Mouse (Mus musculus): ENCODE results near the gene Lingo3. TPM values are rescaled to one million over a fixed set of nuclear protein-coding genes. Genes with fewer than 3 reads are reported as not detected.

The Lingo3 gene
- polyA plus RNA-seq, 1 experiment = 0.06 TPM

DNA sequence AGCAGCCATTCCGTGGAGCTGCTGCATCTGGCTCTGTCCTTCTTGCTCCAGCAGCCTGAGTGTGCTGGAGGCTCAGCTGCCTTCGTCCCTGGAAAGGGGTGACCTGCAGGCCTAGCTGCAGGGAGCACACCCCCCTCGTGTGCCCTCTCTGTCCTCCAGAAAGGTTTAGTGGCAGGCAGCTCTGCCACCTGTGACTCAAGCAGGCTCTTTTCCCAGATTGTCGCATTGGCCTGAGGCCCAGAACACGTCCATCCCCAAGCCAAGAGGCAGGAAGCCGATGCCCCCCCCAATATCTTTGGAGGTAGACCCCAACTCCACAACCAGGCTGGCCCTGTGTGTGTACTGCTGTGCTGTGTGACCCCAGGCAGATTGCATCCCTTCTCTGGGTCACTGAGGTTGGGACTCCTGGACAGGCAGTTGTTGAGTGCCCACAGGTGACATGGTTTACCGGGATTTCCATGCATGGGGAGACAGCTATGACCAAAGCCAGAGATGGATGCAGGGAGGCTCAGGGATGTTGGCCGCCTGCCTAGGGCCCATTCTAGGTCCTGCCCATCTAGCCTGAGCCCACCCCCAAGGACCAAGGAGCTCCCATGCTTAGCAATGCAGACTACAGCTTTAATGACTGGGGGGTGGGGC, 1.3 kb upstream of the Lingo3 start:
- Histone ChIP-seq H3K4me3 (ENCODE audit: low read depth, low read length) (no peak overlapping the region), H3K27ac (ENCODE audit: insufficient read depth, low read depth, low read length) (no peak overlapping the region), H3K4me1 (ENCODE audit: control insufficient read depth, insufficient read depth, insufficient read length, low read length) (peaks cover 4% of the 10 kb centered on the region), H3K36me3 (ENCODE audit: control insufficient read depth, insufficient read depth, low read length) (no peaks in the 10 kb centered on the region), H3K27me3 (ENCODE audit: control insufficient read depth, insufficient read depth, low read length) (peaks cover 21% of the 10 kb centered on the region)
- WGBS = 73% methylated on average over 8 of the region's 8 CpGs
- no peak for TF ChIP-seq POLR2A (IDR thresholded peaks at IDR 0.05; ENCODE audit: low read depth, low read length)

GRCm38 (mm10) chr10:80843087-80843930, 530 bp downstream of the Lingo3 start:
- no peaks in the 10 kb centered on the region for H3K36me3 ChIP-seq (ENCODE audit: control insufficient read depth, insufficient read depth, low read length)
- TF ChIP-seq CTCF (IDR thresholded peaks at IDR 0.05; ENCODE audit: extremely low read depth, insufficient read length, insufficient replicate concordance, low read depth, low read length) (no peak), POLR2A (IDR thresholded peaks at IDR 0.05; ENCODE audit: low read depth, low read length) (no peak)
- peaks cover 4% of the 10 kb centered on the region for H3K4me1 ChIP-seq (ENCODE audit: control insufficient read depth, insufficient read depth, insufficient read length, low read length)
- no peak overlapping the region for H3K27ac ChIP-seq (ENCODE audit: insufficient read depth, low read depth, low read length)
- H3K27me3 ChIP-seq (ENCODE audit: control insufficient read depth, insufficient read depth, low read length) = peaks cover 21% of the 10 kb centered on the region
- 17% methylated on average over 32 of the region's 32 CpGs for WGBS
- peak overlapping the region; percentile 39 for H3K4me3 ChIP-seq (ENCODE audit: low read depth, low read length)

GRCm38 (mm10) chr10:80842334-80842733, 1.5 kb downstream of the Lingo3 start:
- TF ChIP-seq POLR2A (IDR thresholded peaks at IDR 0.05; ENCODE audit: low read depth, low read length) = no peak
- no peak for TF ChIP-seq CTCF (IDR thresholded peaks at IDR 0.05; ENCODE audit: extremely low read depth, insufficient read length, insufficient replicate concordance, low read depth, low read length)
- Histone ChIP-seq H3K27ac (ENCODE audit: insufficient read depth, low read depth, low read length) (no peak overlapping the region), H3K4me3 (ENCODE audit: low read depth, low read length) (no peak overlapping the region), H3K4me1 (ENCODE audit: control insufficient read depth, insufficient read depth, insufficient read length, low read length) (peaks cover 4% of the 10 kb centered on the region), H3K36me3 (ENCODE audit: control insufficient read depth, insufficient read depth, low read length) (no peaks in the 10 kb centered on the region), H3K27me3 (ENCODE audit: control insufficient read depth, insufficient read depth, low read length) (peaks cover 21% of the 10 kb centered on the region)
- WGBS = 79% methylated on average over 15 of the region's 15 CpGs

DNA sequence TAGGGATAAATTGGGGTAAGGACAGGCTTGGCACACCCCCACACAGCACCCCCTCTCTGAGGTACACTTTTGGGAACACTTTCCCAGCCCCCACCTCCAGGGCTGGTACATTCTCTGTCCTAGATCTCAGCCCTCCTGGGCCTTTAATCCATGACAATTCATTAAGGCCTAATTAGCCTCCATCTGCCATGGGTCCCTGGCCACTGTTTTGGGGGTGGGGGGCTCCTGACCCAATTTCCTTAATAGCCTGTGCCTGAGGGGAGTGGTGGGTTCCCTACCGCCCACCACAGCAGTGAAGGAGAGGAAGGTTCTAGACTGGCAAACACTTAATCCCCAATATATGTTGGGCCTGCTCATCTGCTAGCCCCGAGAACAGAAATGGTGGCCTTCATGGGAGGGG, 2.2 kb downstream of the Lingo3 start:
- TF ChIP-seq CTCF (IDR thresholded peaks at IDR 0.05; ENCODE audit: extremely low read depth, insufficient read length, insufficient replicate concordance, low read depth, low read length) = no peak
- TF ChIP-seq POLR2A (IDR thresholded peaks at IDR 0.05; ENCODE audit: low read depth, low read length) = no peak
- Histone ChIP-seq H3K27me3 (ENCODE audit: control insufficient read depth, insufficient read depth, low read length) (peaks cover 21% of the 10 kb centered on the region), H3K27ac (ENCODE audit: insufficient read depth, low read depth, low read length) (no peak overlapping the region), H3K4me3 (ENCODE audit: low read depth, low read length) (no peak overlapping the region), H3K36me3 (ENCODE audit: control insufficient read depth, insufficient read depth, low read length) (no peaks in the 10 kb centered on the region), H3K4me1 (ENCODE audit: control insufficient read depth, insufficient read depth, insufficient read length, low read length) (peaks cover 4% of the 10 kb centered on the region)
- 82% methylated on average over 2 of the region's 2 CpGs for WGBS

DNA sequence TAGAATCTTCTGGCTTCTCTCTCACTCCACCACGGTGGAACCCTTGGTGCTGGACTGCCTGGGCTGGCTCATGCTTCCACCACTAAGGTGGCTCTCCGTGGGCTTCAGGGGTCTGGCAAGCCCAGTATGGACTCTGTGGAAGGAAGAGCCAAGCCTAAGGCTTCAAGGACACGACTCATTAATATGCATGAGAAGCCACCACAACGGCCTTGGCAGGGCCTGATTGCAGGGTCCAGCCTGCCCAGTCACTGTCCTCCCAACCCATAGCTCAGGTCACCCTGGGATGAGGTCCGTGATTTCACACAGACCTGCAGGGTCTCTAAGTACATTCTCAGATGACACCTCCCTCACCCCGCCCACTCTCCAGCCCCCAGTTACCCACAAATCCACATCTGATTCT, 4.0 kb downstream of the Lingo3 start:
- Histone ChIP-seq H3K4me3 (ENCODE audit: low read depth, low read length) (no peak overlapping the region), H3K36me3 (ENCODE audit: control insufficient read depth, insufficient read depth, low read length) (no peaks in the 10 kb centered on the region), H3K27ac (ENCODE audit: insufficient read depth, low read depth, low read length) (no peak overlapping the region), H3K27me3 (ENCODE audit: control insufficient read depth, insufficient read depth, low read length) (peaks cover 30% of the 10 kb centered on the region), H3K4me1 (ENCODE audit: control insufficient read depth, insufficient read depth, insufficient read length, low read length) (peaks cover 4% of the 10 kb centered on the region)
- WGBS = 56% methylated on average over 6 of the region's 6 CpGs
- TF ChIP-seq POLR2A (IDR thresholded peaks at IDR 0.05; ENCODE audit: low read depth, low read length) (no peak), CTCF (IDR thresholded peaks at IDR 0.05; ENCODE audit: extremely low read depth, insufficient read length, insufficient replicate concordance, low read depth, low read length) (no peak)

DNA sequence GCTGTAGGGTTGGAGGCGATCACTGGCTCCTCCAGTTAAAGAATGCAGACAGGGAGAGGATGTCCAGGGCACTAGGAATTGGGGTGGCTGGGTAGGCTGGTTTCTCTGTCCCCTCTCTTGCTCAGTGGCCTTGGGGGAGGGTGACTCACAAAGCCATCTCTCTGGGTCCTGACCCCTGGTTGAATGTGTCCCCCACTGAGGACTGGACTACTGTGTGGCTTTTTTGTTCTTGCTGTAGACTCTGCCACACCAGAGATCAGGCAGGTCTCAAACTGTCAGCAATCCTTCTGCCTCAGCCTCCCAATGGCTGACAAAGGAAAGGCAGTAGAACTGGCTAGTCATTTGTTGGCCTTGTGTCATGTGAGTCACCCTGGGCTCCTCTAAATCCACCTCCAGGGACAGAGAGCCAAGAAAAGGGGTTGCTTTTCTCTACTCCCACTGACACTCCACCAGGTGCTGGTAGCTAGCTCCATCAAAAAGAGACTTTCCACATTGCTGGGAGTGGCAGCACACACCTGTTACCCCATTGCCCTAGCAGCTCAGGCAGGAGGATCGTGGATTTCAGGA, 5.4 kb downstream of the Lingo3 start:
- TF ChIP-seq POLR2A (IDR thresholded peaks at IDR 0.05; ENCODE audit: low read depth, low read length) (no peak), CTCF (IDR thresholded peaks at IDR 0.05; ENCODE audit: extremely low read depth, insufficient read length, insufficient replicate concordance, low read depth, low read length) (no peak)
- H3K27me3 ChIP-seq (ENCODE audit: control insufficient read depth, insufficient read depth, low read length) = peaks cover 31% of the 10 kb centered on the region

DNA sequence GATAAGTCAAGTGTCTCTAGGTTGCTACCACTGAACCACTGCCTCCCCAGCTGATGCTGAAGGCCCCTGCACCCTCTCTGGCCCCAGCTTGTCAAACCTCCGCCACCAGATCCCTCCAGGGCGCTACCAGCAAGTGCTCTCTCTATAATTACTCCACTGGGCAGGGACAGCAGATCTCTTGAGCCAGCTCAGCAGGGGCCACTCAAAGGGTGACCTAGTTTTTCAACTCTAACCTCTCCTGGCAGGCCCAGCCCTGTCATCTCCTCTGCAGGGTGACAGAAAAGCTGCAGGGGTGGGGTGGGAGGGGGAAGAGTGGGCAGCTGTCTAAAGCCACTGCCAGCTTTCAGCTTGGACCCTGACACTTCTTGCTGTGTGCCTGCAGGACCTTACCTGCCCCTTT, 6.0 kb downstream of the Lingo3 start:
- TF ChIP-seq CTCF (IDR thresholded peaks at IDR 0.05; ENCODE audit: extremely low read depth, insufficient read length, insufficient replicate concordance, low read depth, low read length) = no peak
- TF ChIP-seq POLR2A (IDR thresholded peaks at IDR 0.05; ENCODE audit: low read depth, low read length) = no peak
- no peaks in the 10 kb centered on the region for H3K36me3 ChIP-seq (ENCODE audit: control insufficient read depth, insufficient read depth, low read length)
- peaks cover 25% of the 10 kb centered on the region for H3K27me3 ChIP-seq (ENCODE audit: control insufficient read depth, insufficient read depth, low read length)
- no peak overlapping the region for H3K27ac ChIP-seq (ENCODE audit: insufficient read depth, low read depth, low read length)
- 32% methylated on average over 2 of the region's 2 CpGs for WGBS
- H3K4me1 ChIP-seq (ENCODE audit: control insufficient read depth, insufficient read depth, insufficient read length, low read length) = no peaks in the 10 kb centered on the region; the same call in 1 of the 2 replicates
- H3K4me3 ChIP-seq (ENCODE audit: low read depth, low read length) = no peak overlapping the region

More for the DNA sequence above, 5.4 kb downstream of the Lingo3 start:
- no peaks in the 10 kb centered on the region; the same call in 1 of the 2 replicates for H3K4me1 ChIP-seq (ENCODE audit: control insufficient read depth, insufficient read depth, insufficient read length, low read length)
- WGBS = 43% methylated on average over 2 of the region's 2 CpGs
- no peak overlapping the region for H3K27ac ChIP-seq (ENCODE audit: insufficient read depth, low read depth, low read length)
- no peaks in the 10 kb centered on the region for H3K36me3 ChIP-seq (ENCODE audit: control insufficient read depth, insufficient read depth, low read length)
- H3K4me3 ChIP-seq (ENCODE audit: low read depth, low read length) = no peak overlapping the region

Data from small intestine, adult 2 months (tissue).